In the genomic region with DNA sequence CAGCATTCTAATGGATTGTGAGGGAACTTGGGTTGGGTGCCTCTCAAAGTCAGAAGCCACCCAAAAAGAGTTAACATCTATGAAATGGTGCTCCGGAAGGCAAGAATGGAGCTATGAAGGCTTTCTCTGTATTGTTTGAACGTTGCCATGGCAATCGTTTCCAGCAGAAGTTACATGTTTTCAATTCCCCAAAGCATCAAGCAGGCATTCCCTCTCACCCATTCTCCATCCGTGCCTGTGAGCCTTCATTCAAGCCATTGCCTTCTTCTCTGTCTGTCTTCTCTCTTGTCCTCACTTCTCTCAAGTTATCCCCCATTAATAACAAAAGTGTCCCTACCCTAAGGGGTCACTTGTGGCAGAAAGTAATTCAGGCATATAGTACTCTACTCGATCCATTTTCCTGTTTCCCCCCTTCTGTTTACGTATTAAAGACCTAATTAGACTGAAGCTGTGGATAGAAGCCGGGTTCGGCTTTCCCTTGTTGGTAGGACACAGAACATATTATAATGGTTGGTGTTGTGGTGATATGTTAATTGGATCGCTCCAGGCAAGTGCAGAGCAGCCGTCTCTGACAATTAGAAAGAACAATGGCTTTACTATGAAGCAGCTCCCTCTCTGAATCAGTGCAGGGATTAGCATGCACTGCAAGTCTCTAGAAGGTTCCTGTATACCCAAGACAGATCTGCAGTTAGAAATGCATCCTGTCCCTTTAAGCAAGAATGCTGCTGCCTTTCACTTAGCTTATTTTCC, we compare ENCODE assay signal across 11 mouse cellular contexts.
DNase-seq lines count a peak whose midpoint lies in the region; ATAC-seq and TF ChIP-seq lines count a peak whose summit lies in the region.
"Had no signal": no experiment of that assay in that cellular context is flagged by ENCODE, and none has a peak within 500 bp of the region (broad histone marks: within the 10 kb centered on the region; RNA-seq: fewer than 3 reads in every experiment).

No protein-coding gene starts in this region.

- no peak for DNase-seq in neural tube, embryonic 11.5 days (ENCODE audit: low spot score)
- DNase-seq in neural tube, embryonic 10.5 days (ENCODE audit: extremely low spot score, low spot score) = no peak
- peak; percentile 48 to 63 for DNase-seq in layer of hippocampus, adult 2 months (ENCODE audit: low spot score in 2 of 2)
- peak; percentile 79 for DNase-seq in retina, embryonic 14.5 days (ENCODE audit: low spot score)
- no peak for DNase-seq in cerebellum, postnatal 4 days (ENCODE audit: low spot score in 2 of 2)
- no peak for DNase-seq in cerebellum, adult 18-20 months
- DNase-seq: kidney, adult 8-10 months had no signal

- no peak overlapping the region for H3K27ac ChIP-seq in neural tube, embryonic 11.5 days (ENCODE audit: low read depth, low read length)
- peak overlapping the region; percentile 57 for H3K27ac ChIP-seq in forebrain, embryonic 12.5 days
- peak overlapping the region; percentile 88 for H3K27ac ChIP-seq in layer of hippocampus, adult 2 months
- H3K27ac ChIP-seq: heart, embryonic 13.5 days; liver, embryonic 12.5 days had no signal

- H3K9me3 ChIP-seq in neural tube, embryonic 11.5 days (ENCODE audit: control insufficient read depth, low read length) = no peaks in the 10 kb centered on the region
- H3K9me3 ChIP-seq in forebrain, embryonic 12.5 days = no peaks in the 10 kb centered on the region
- H3K9me3 ChIP-seq: heart, embryonic 13.5 days; liver, embryonic 12.5 days had no signal

- no peak overlapping the region for H3K4me2 ChIP-seq in neural tube, embryonic 11.5 days (ENCODE audit: low read depth)
- H3K4me2 ChIP-seq in forebrain, embryonic 12.5 days = peak overlapping the region; percentile 41
- H3K4me2 ChIP-seq: heart, embryonic 13.5 days; liver, embryonic 12.5 days had no signal

- peak; percentile 61; the same call in 1 of the 2 replicates for ATAC-seq in neural tube, embryonic 11.5 days (ENCODE audit: insufficient read depth, low FRiP score, low TSS enrichment)
- ATAC-seq in forebrain, embryonic 12.5 days (ENCODE audit: low FRiP score) = peak; percentile 93
- ATAC-seq: liver, embryonic 12.5 days had no signal

- no peak overlapping the region for H3K4me3 ChIP-seq in neural tube, embryonic 11.5 days (ENCODE audit: low read depth, low read length)
- no peak overlapping the region for H3K4me3 ChIP-seq in forebrain, embryonic 12.5 days (replicated peaks)
- peak overlapping the region; percentile 54 for H3K4me3 ChIP-seq in layer of hippocampus, adult 2 months
- H3K4me3 ChIP-seq: heart, embryonic 13.5 days; liver, embryonic 12.5 days had no signal

- WGBS in neural tube, embryonic 11.5 days = 70% methylated on average over 10 of the region's 10 CpGs
- 14% methylated on average over 10 of the region's 10 CpGs for WGBS in forebrain, embryonic 12.5 days

- no peaks in the 10 kb centered on the region for H3K4me1 ChIP-seq in neural tube, embryonic 11.5 days (ENCODE audit: control insufficient read depth, insufficient read depth, low read length)
- peaks cover 15% of the 10 kb centered on the region for H3K4me1 ChIP-seq in forebrain, embryonic 12.5 days
- H3K4me1 ChIP-seq: heart, embryonic 13.5 days; liver, embryonic 12.5 days had no signal

- TF ChIP-seq CTCF in layer of hippocampus, adult 2 months (conservative IDR thresholded peaks at IDR 0.05) = no peak

- no peaks in the 10 kb centered on the region for H3K27me3 ChIP-seq in neural tube, embryonic 11.5 days (ENCODE audit: control insufficient read depth, insufficient read depth, low read length)
- H3K27me3 ChIP-seq in forebrain, embryonic 12.5 days = no peaks in the 10 kb centered on the region
- H3K27me3 ChIP-seq: heart, embryonic 13.5 days; liver, embryonic 12.5 days had no signal

- no peak overlapping the region for H3K9ac ChIP-seq in neural tube, embryonic 11.5 days (ENCODE audit: low read length)
- no peak overlapping the region for H3K9ac ChIP-seq in forebrain, embryonic 12.5 days
- H3K9ac ChIP-seq: heart, embryonic 13.5 days; liver, embryonic 12.5 days had no signal

- H3K36me3 ChIP-seq in neural tube, embryonic 11.5 days (ENCODE audit: control insufficient read depth, insufficient read depth, low read length) = no peaks in the 10 kb centered on the region
- H3K36me3 ChIP-seq in forebrain, embryonic 12.5 days (replicated peaks) = no peaks in the 10 kb centered on the region
- H3K36me3 ChIP-seq: G1E; heart, embryonic 13.5 days; liver, embryonic 12.5 days had no signal

Comparison
In these comparisons a context has a peak if more than half of its experiments do, and no peak if none do; other contexts are left out.
1. DNase-seq: peak in layer of hippocampus, adult 2 months (2 of 2) and retina, embryonic 14.5 days (single experiment); none in neural tube, embryonic 11.5 days (single experiment), neural tube, embryonic 10.5 days (single experiment), cerebellum, postnatal 4 days (0 of 2) and cerebellum, adult 18-20 months (0 of 2).